Mouse (Mus musculus): ENCODE data around the gene Shq1. TPM values are rescaled to one million over a fixed set of nuclear protein-coding genes. Genes with fewer than 3 reads are reported as not detected.

Gene Shq1
- total RNA-seq (2015; ENCODE audit: low replicate concordance) (0.21 and 2.5 TPM in 2 replicates), total RNA-seq (2017; ENCODE audit: low replicate concordance) (2.6 and 4.6 TPM in 2 replicates)

DNA sequence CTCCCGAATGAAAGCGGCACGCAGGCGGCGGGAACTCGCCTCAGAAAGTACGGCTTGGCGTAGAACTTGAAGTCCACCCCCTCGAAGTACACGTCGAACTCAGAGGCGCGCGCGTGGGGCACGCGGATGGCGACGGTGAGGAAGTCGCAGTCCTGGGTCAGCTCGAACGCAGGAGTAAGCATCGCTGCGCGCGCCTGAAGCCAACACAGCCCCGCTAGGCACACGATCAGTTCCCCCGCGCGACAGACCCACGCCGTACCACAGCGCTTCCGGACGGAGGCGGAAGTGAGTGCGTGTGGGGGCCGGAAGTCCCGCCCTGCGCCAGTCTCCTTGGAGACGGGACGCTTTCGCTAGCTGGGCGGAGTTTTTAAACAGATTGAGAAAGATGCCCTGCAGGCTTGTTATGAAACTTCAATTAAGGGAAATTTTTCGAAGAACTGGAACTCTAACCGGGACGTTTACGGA lies at the start of gene Shq1:
Gene Shq1, minus strand, starts transcription at position 278 of the 465 bp plus-strand sequence.
- ATAC-seq (replicated peaks; ENCODE audit: low FRiP score, poor library complexity, severe bottlenecking) = peak; percentile 98

DNA sequence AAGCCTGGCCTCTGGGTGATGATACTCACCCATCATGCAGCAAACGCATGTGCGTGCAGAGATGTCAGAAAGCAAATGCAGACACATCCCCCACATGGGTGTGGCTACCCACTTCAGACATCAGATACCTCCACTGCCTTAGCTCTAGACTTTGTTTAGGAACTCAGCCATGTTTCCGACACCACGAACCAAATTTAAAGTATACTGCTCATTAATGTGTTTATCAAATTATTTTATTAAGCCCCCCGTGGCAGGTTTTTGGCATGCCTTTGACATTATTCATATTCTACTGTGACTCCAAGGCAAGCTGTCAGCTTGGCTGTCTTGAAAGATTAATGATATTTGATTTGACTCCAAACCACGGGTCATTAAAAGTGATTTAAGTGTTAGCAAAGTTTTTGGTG lies 49.1 kb upstream of the Shq1 start:
- ATAC-seq (replicated peaks; ENCODE audit: low FRiP score, poor library complexity, severe bottlenecking) = no peak

DNA sequence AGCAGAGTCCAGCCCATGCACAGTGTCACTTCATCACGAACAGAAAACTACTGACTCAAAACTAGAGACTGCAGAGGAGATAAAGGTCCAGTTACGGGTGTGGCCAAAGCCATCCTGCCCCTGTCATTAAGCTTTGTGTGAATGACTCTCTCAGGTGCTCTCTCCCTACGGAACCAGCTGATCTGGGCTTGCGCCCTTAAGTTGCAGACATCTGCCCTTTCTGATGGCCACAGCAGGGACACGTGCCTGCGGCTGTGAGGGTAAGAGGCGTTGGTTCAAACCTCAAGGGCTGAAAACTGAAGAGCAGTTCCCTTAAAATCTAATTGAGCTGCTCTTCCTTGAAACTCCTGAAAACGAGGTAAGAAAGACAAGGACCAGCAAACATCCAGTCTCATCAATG lies 45.9 kb upstream of the Shq1 start:
- ATAC-seq (replicated peaks; ENCODE audit: low FRiP score, poor library complexity, severe bottlenecking) = no peak

DNA sequence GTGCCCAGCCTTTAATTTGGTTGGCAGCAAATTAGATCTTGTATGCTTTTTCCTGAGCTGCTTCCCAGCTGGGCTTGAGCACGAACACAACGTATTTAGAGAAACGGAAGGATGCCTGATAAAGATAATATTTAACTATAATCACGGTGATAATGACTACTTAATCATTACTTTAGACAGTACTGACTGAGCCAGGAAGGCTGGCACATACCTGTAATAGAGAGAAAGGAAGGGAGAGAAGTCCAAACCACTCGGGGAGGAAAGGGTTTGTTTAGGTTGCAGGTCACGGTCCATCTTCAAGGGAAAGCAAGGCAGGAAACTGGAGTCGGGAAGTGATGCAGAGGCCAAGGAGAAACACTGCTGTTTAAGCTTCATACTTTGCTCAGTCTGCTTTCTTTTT lies 45.2 kb upstream of the Shq1 start:
- no peak for ATAC-seq (replicated peaks; ENCODE audit: low FRiP score, poor library complexity, severe bottlenecking)

DNA sequence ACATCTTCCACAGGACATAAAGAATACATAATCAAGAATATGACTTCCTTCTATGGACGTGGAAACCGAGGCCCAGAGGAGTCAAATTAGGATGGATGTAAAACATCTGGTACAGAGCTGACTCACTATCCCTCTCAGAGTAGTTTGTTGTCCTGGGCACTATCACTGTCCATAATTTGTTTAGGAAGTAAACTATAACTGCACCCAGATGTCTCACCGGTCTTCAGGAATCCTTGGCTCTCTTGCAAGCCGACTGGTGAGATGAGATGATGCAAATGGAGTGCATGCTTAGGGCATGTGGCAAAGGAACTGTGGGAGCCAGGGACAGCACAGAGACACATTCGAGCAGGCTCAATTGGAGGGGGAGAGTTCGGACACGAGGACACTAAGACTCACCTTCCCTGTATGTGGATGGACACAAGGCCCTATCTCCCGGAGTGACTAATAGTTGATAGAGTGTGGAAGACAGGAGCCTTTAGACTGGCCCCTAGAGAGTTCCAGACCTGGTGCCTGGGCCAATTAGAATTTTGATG lies 44.4 kb upstream of the Shq1 start:
- ATAC-seq (replicated peaks; ENCODE audit: low FRiP score, poor library complexity, severe bottlenecking) = no peak

DNA sequence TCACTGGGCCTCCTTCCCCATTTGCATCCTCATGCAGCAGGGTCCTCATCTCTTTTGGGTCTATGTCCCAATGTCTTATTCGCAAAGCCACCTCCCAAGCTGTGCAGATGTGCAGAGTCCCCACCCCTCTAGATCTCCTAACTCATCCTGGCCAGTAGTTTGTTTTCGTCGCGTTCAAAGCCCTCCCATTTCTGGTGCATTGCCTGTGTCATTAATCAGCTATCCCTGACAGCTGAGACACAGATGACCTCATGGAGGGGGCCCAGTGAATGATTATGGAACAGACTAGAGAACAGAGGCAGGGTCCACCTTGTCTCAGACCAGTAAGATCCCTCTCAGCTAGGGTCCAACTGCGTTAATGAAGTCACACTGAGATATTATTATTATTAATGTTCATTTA lies 39.9 kb upstream of the Shq1 start:
- no peak for ATAC-seq (replicated peaks; ENCODE audit: low FRiP score, poor library complexity, severe bottlenecking)

DNA sequence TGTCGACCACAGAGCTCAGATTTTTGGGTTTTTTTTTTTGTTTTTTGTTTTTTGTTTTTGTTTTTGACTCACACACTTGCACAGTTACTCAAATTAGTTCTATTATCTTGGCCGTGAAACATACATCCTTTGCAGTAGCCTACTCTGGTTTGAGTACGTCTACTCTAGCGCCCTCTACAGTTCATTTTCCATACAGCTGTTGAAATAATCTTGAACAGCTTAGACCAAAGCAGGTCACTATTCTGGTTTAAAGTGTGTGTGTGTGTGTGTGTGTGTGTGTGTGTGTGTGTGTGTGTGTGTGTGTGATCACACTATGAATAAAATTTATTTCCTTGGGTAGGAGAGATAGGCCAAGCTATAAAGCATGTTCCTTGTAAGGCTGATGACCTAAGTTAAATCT lies 39.2 kb upstream of the Shq1 start:
- no peak for ATAC-seq (replicated peaks; ENCODE audit: low FRiP score, poor library complexity, severe bottlenecking)

DNA sequence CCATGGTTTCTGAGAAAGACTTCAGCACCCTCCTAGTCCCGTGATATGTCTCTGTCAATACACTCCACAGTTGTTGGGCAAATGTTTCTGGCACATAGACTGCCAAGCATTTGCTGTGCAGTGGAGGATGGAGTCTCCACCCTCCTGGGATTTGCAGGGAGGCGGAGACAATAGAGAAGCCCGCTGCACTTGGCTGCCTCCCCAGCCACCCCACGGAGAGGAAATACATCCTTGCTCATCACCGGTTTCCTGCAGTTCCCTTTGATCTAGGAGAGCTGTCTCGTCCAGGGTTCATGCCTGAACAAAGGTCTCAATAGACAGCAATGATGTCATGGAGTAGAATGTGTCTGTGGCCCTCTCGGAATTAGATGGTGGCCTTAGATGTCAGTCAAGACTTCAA lies 38.5 kb upstream of the Shq1 start:
- ATAC-seq (replicated peaks; ENCODE audit: low FRiP score, poor library complexity, severe bottlenecking) = no peak

DNA sequence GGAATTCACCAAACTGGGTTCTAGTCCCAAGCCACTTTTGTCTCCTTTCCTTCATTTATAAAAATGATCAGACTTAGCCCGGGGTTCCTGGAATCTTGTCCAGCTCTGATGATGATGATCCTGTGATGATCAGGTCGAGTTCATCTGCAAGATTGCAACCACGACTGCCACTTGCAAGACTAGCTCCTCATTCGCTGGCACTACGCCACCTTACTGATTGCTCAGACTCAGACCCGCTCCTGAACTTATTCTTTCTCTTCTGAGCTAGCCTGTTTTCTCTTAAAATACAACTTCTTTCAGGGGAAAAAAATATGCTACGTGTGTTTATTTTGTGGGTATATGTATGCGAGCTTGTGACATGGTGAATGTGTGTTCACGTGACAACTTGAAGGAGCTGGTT lies 38.0 kb upstream of the Shq1 start:
- ATAC-seq (replicated peaks; ENCODE audit: low FRiP score, poor library complexity, severe bottlenecking) = no peak

DNA sequence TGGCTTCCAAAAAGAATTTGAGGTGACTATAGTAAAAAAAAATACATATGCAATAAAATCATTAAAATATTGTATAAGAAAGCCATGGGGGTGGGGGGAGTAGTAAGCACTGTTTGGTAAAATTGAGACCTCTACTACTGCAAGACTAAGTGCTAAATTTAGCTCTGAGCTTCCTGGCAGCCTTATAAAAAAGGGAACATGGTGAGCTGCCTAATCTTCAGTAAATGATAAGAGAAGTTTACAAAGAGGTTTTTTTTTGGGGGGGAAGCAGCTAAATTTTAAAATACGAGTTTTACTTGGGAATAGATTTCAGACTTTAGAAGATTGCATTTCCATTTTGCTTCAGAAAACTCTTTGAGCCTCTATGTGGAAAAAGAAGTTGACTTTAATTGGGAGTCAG lies 37.3 kb upstream of the Shq1 start:
- no peak for ATAC-seq (replicated peaks; ENCODE audit: low FRiP score, poor library complexity, severe bottlenecking)

DNA sequence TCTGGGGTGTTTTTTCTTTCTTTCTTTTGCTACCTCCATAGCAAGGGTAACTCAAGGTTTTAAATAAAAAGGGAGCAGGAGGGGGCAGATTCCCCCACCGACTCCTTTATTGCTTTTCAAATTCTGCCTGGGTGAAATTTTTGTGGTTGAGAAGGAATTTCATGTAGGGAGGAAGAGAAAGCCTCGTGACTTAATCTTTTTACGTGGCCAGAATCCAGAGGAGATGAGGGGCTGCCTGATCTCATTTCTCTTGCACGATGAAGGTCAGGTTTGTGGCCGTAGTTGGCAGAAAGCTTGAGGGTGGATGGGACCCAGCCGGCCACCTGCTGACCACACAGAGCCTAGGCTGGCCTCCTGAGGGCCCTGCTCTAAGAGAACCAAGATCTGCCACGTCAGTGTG lies 36.6 kb upstream of the Shq1 start:
- ATAC-seq (replicated peaks; ENCODE audit: low FRiP score, poor library complexity, severe bottlenecking) = no peak

DNA sequence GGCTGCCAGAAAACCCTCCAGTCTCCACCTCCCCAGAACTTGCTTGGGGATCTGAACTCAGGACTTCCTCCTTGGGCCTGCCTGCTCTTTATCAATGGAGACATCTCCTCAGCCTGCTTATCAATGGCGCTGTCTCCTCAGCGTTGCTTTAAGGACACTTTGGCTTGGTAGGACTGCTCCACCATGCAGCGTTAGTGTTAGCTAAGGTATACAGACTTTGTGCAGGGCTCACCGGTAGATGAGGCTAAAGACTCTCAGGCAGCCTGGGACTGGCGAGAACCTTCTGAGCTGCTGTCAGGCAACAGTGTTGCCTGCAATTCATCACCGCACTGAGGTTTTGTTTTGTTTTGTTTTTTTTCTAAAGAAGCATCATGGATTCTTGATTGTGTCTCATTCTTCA lies 35.9 kb upstream of the Shq1 start:
- ATAC-seq (replicated peaks; ENCODE audit: low FRiP score, poor library complexity, severe bottlenecking) = no peak

DNA sequence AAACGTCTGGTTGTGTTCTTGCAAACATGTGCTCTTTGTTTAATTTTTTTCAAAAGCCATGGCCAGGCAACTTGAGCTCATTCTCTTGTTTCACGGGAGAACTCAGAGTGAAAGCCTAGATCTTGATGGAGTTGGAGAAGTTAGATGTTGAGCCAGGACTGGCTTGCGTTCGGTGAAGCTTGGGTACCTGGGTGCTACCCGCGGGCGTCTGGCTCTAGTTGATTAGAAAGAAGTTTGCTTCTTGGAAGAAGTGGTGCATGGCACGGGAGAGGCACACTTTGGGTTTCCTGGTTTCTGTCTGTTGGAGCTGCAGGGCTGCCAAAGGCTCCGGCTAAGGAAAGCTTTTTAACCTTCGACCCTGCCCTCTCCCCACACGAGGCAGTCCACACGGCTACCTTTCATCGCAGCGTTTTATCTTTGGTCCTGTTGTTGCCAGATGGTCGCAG lies 34.4 kb upstream of the Shq1 start:
- no peak for ATAC-seq (replicated peaks; ENCODE audit: low FRiP score, poor library complexity, severe bottlenecking)

DNA sequence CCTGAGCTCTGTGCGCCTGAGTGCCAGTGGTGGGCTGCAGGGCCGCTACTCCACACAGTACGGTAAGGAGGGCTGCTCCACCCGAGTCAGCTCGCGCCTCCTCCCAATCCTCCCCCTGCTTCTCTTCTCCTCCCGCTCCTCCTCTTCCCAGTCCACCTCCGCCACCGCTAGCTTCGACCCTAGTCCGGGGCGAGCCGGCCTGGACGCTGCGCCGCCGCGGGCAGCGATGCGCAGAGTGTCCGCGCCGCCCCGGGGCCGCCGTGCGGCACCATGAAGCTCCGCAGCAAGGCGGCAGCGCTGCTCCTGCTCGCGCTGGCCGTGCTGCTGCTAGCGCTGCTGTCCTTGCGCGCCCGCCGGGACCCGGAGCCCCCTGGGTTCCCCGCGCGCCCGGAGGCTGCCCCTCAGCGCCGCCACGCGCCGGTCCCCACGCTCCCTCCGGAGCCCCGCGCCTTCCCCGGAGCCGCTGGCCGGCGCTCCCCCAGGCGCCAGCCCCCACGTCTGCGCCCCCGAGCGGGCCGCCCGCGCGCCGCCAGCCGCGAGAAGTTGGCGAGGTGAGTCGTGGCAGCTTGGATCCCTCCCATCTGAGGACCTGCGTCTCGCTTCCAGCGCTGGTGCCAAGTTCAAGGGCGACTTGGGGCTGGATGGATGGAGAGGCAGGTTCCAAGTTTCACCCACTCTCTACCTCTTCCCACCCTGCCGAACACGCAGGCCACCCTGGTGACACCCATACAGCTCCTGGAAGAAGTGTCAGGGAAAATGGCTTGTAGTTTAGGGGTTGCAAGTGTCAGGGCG lies 33.8 kb upstream of the Shq1 start, which contains the start of gene Gxylt2:
Gene Gxylt2, plus strand, starts transcription at position 161 of the 792 bp plus-strand sequence.
- ATAC-seq (replicated peaks; ENCODE audit: low FRiP score, poor library complexity, severe bottlenecking) = no peak

DNA sequence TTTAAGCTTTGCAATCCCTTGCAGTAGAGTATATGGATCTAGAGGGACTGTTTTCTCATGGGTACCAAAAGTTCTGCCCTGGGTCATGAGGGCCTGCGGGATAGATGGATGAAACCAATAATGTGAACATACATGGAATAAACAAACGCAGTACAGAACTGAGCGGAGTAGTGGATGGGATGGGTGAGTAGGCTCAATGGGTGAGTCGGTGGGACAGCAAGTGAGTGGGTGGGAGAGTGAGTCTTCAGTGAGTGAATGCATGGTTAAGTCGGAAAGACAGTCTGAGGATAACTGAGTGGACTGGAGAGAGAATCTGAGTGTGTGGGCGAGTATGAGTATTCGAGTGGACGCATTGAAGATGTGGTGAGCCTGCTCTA lies 33.2 kb upstream of the Shq1 start:
- no peak for ATAC-seq (replicated peaks; ENCODE audit: low FRiP score, poor library complexity, severe bottlenecking)

DNA sequence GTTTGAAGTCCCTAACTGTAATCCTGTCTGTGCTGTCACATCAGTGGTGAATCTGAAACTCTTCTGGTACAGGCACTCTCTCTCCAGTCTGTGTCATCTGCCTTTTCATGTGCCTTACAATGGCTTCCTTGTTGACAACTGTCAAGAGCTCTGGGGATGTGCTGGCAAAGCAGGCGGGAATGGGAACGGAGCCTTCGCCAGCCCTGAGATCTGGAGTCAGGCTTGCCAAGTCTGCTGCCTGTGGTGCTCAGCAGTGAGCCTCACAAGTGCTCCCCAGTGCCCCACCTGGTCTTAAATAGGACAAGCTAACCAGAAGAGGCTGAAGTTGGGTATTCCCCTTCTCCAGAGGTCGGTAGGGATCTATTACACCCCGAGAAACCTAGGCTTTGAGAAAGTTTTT lies 29.8 kb upstream of the Shq1 start:
- no peak for ATAC-seq (replicated peaks; ENCODE audit: low FRiP score, poor library complexity, severe bottlenecking)

DNA sequence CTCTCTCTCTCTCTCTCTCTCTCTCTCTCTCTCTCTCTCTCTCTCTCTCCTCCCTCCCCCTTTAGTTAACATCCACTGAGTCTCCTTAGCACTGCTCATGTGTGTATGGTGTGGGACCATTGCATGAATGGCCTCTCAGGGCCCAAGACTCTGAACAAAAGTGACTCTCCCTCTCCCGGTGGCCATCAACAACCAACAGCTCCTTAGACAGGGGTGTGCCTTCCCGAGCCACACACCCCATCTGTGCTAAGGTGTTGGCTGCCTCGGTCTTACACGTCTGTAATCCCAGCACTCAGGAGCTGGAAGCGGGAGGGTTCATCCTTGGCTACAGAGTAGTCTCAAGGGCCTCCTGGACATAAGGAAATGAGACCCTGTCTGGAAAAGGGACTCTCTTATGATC lies 29.0 kb upstream of the Shq1 start:
- ATAC-seq (replicated peaks; ENCODE audit: low FRiP score, poor library complexity, severe bottlenecking) = no peak

DNA sequence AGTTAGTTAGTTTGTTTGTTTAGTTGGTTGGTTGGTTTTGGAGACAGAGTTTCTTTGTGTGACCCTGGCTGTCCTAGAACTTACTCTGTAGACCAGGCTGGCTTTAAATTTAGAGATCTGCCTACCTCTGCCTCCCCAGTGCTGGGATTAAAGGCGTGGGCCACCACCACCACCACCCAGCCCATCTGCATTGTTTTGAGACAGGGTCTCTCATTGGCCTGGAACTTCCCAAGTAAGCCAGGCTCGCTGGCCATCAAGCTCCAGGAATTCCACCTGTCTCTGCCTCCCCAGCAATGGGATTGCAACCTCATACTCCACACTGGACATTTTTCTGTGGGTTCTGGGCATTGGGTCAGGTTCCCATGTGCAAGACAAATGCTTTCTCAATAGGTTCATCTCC lies 15.4 kb upstream of the Shq1 start:
- ATAC-seq (replicated peaks; ENCODE audit: low FRiP score, poor library complexity, severe bottlenecking) = no peak

DNA sequence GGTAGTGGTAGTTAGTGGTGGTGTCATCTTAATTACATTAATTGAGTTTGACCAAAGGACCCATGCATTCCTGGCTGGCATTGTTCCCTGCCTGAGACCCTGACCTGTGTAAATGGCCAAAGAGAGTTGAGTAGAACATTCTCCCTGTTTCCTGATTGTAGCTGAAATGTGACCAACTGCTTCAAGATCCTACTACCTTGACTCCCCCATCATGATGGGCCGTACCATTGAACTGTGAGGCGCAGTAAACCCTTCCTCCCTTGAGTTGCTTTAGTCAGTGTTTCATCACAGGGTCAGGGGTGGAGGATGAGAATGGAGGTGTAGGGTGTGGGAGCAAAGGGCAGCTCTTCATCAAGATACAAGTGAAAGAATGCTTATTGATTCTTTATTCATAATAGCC lies 7.7 kb upstream of the Shq1 start:
- no peak for ATAC-seq (replicated peaks; ENCODE audit: low FRiP score, poor library complexity, severe bottlenecking)

DNA sequence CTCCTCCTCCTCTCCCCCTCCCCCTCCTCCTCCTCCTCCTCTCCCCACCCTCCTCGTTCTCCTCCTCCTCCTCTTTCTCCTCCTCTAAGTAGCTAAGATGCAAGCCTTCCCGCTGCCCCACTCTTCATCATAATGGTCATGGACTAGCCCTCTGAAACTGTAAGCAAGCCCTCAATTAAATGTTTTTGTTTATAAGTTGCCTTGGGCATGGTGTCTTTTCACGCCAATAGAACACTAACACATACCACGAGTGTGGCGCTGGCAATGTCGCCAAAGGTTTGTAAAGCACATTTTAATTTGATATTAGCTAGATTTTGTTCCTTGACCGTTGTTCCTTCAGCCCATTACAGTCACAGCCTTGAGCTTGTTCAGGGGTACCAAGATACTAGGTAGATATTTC lies 5.5 kb upstream of the Shq1 start:
- no peak for ATAC-seq (replicated peaks; ENCODE audit: low FRiP score, poor library complexity, severe bottlenecking)

DNA sequence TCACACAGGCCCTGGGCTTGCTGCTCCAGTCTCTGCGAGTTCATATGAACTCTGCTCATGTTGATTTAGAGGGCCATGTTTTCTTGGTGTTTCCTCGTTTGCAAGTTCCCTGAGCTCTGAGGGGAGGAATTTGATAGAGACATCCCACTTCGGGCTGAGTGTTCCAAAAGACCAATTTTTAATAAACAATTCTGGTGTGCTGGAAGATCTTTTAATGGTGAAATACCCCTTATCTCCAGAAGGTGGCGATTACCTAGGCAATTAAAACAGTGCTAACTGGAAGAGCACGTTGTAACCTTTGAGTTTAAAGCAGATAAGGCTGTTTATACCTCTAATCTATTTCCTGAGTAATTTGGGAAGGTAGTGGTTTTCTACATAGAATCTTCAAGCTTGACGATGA lies 4.0 kb upstream of the Shq1 start:
- ATAC-seq (replicated peaks; ENCODE audit: low FRiP score, poor library complexity, severe bottlenecking) = no peak

DNA sequence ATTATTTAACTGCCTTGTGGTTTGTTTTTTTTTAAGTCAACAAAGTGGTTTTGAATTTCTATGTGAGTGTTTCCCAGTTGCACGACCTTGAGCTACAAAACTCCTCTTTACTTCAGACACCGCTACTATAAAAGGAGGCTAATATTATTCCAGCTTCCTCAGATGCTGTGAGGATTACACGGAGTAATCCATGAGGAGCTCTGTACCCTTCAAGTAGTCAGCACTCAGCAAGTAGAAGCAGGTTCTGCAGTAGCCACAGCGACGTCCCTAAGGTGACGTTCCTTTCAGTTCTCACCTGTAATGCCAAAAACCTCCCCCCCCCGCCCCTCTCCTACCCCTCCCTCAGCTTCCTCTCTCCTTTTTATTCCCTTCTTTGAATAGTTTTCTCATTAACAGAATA lies 444 bp upstream of the Shq1 start:
- no peak for ATAC-seq (replicated peaks; ENCODE audit: low FRiP score, poor library complexity, severe bottlenecking)

Measured in erythroblast, adult 5-6 weeks (primary cell).